Mouse (Mus musculus) embryonic facial prominence, embryonic 15.5 days (tissue): Measurements from ENCODE around the gene Mettl7b. TPM values are rescaled to one million over a fixed set of nuclear protein-coding genes. Genes with fewer than 3 reads are reported as not detected.
A peak's percentile ranks its signal among the peaks of the same experiment; 100 is the strongest.
"Not testable (repeated sequence)": the region's sequence is repeated elsewhere in the genome, so short reads cannot be mapped to it uniquely, and the experiment has no call there.

ENCODE experiments used
- ATAC-seq: fragments of 200-750 bp; cut with Nextera tagmentation; 2 replicates; pipeline ENCODE4 v1.8.0; 2017; ENCODE audit warnings: low read depth, moderate TSS enrichment; ENCODE audit not compliant: insufficient number of reproducible peaks, low FRiP score, low TSS enrichment
- H3K27ac ChIP-seq: fragments of 300-500 bp; sonication (generic); replicated peaks from 2 replicates; pipeline ENCODE4 v1.5.1; 2015; ENCODE audit warnings: mild to moderate bottlenecking, inconsistent platforms
- H3K27me3 ChIP-seq: fragments of 300-500 bp; sonication (generic); 2 replicates; pipeline ENCODE4 v1.6.1; 2015; ENCODE audit warnings: inconsistent platforms
- H3K36me3 ChIP-seq: fragments of 300-500 bp; sonication (generic); 2 replicates; pipeline ENCODE4 v1.6.1; 2015; ENCODE audit warnings: mild to moderate bottlenecking, inconsistent platforms
- H3K4me1 ChIP-seq: fragments of 300-500 bp; sonication (generic); 2 replicates; pipeline ENCODE4 v1.6.1; 2015; ENCODE audit warnings: inconsistent platforms
- H3K4me2 ChIP-seq: fragments of 300-500 bp; sonication (generic); replicated peaks from 2 replicates; pipeline ENCODE4 v1.6.1; 2015; ENCODE audit warnings: mild to moderate bottlenecking, inconsistent platforms
- H3K4me3 ChIP-seq: fragments of 300-500 bp; sonication (generic); replicated peaks from 2 replicates; pipeline ENCODE4 v1.5.1; 2015; ENCODE audit warnings: mild to moderate bottlenecking, inconsistent platforms
- H3K9ac ChIP-seq: fragments of 300-500 bp; sonication (generic); 2 replicates; pipeline ENCODE4 v1.6.1; 2015; ENCODE audit warnings: inconsistent platforms
- H3K9me3 ChIP-seq: fragments of 300-500 bp; sonication (generic); replicated peaks from 2 replicates; pipeline ENCODE4 v1.6.1; 2016; ENCODE audit warnings: inconsistent platforms
- WGBS: fragments of 180-500 bp; shearing (Covaris S2); methylation state at CpG from one replicate; pipeline ENCODE4 v1.1.7; 2015; 5-methylcytosine and 5-hydroxymethylcytosine counted together
- polyA plus RNA-seq: library from polyadenylated mRNA; unstranded; fragments of >200 nt; fragmentation: Nextera tagmentation; extraction: Ambion mirVana; gene quantifications from 2 replicates; pipeline ENCODE4 v1.2.1, GENCODE M21; 2015

Gene Mettl7b
- polyA plus RNA-seq: 0.26 and 0.31 TPM in 2 replicates

DNA sequence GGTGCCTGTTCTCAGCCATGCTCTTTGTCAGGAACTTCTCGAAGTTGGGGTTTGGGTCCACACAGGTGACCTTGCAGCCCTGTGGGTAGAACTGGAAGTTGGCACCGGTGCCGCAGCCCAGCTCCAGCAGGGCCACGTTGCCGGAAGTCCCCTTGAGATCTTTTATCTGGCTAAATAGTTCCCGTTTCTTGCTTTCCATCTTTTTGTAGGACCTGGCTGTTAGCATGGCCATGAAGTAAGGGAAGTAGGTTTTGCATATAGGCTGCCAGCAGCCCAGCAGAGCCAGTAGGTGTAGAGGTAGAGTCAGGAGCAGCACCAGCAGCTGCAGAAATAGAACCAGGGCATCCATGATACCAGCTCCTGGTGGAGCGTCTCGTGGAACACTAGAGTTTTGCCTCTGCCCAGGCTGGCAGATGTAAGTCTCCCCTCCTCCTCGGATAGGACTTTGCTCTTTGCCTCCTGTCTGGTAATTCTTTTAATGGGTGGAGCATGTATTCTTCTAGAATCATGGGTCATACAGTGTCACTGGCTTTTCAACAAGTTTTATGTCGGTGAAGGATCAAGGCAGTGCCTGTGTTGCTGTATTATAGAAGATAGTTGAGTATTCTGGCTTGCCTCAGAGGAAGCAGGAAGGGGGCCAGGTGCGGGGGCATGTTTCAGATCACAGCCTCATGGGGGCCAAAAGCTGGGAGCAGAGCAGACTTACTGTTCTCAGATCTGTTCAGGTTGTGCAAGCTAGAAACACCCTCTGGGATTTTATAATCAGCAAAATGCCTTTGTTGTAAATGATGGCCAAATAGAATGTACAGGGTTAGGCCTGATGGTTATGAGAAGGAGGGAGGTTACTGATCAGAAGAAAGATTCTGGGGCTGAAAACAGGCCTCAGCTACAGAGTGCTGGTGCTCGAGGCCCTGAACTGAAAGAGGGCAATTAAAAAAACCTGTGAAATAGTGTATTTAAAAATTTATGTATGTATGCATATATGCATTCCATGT is at the start of gene Mettl7b:
Mettl7b (minus strand) TSS at position 399 of the 995 bp plus-strand sequence.
- WGBS: 73% methylated on average over 12 of the region's 12 CpGs
- Histone ChIP-seq H3K9me3 (no peaks in the 10 kb centered on the region), H3K9ac (no peak within 1 kb of the TSS), H3K27me3 (no peaks in the 10 kb centered on the region), H3K4me1 (no peaks in the 10 kb centered on the region), H3K36me3 (no peaks in the 10 kb centered on the region), H3K27ac (no peak within 1 kb of the TSS), H3K4me2 (no peak within 1 kb of the TSS), H3K4me3 (no peak within 1 kb of the TSS)
- ATAC-seq: no peak

DNA sequence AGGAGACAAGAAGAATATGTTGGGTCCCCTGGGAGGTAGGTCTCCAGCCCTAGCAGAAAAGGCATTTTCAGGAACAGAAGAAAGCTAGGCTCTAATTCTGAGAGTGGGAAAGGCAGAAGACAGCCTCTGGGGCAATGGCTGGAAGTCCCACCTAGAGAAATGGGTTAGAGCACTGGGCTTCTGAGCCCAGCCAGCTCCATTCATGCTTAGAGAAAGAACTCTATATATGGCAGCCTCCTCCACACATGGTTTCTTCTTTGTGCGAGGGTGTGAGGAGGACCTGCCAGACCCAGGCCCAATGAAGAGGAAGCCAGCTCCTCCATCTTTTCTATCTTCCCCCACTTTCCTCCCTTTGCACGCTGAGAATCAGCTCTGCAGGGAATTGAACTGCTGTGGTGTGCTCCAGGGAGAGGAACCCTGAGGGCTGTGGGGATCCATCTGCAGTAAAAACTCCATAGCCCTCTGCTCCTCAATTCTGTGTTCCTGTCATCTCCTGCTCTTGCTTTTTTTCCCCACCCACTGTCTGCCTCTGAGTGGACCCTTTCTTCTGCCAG is 49.6 kb upstream of the Mettl7b start, which contains the start of gene Olfr763:
Olfr763 (plus strand) TSS at position 504 of the 554 bp plus-strand sequence.
- no peak within 1 kb of the TSS for H3K4me3 ChIP-seq
- H3K9me3 ChIP-seq: no peaks in the 10 kb centered on the region
- H3K4me1 ChIP-seq: no peaks in the 10 kb centered on the region
- 72% methylated on average over 2 of the region's 2 CpGs for WGBS
- H3K9ac ChIP-seq: no peak within 1 kb of the TSS
- no peak within 1 kb of the TSS for H3K27ac ChIP-seq
- no peaks in the 10 kb centered on the region for H3K36me3 ChIP-seq
- ATAC-seq: no peak
- H3K4me2 ChIP-seq: no peak within 1 kb of the TSS
- no peaks in the 10 kb centered on the region for H3K27me3 ChIP-seq

DNA sequence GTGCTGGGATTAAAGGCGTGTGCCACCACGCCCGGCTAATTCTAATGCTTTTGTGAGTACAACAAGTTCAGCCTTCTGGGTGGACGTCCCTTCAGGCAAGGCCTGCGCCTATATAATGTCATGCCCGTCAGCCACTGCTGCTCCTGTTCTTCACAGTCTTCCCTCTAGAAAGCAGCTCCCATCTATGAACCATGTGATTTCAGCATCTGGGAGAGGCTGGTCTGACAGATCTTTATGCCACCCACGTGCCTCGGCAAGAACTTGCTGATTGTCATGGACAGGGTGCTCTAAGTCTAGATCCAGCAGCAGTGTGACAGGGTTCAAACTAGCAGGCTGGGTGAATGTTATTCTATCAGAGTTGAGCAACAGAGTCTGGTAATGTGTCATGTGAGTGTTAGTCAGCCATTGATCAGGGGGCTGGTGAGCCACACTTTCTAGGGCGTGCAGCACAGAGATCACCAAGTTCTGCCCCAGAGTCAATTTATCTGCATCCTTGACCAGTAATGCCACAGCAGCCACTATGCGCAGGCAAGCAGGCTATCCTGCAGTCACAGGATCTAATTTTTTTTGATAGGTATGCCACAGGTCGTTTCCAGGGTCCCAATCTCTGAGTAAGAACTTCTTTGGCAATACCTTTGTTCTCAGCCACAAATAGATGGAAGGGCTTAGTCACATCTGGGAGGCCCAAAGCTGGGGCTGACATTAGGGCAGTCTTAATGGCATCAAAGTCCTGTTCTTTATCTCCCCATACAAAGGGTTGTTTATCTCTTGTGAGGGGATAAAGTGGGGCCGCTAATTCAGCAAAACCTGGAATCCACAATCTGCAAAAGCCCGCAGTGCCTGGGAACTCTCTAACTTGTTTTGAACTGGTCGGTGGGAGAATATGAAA is 43.5 kb upstream of the Mettl7b start:
- no peak for ATAC-seq
- Histone ChIP-seq H3K27me3 (no peaks in the 10 kb centered on the region), H3K27ac (no peak overlapping the region), H3K4me3 (no peak overlapping the region), H3K4me1 (no peaks in the 10 kb centered on the region), H3K9me3 (no peaks in the 10 kb centered on the region), H3K9ac (no peak overlapping the region), H3K36me3 (no peaks in the 10 kb centered on the region), H3K4me2 (no peak overlapping the region)
- 82% methylated on average over 14 of the region's 14 CpGs for WGBS

DNA sequence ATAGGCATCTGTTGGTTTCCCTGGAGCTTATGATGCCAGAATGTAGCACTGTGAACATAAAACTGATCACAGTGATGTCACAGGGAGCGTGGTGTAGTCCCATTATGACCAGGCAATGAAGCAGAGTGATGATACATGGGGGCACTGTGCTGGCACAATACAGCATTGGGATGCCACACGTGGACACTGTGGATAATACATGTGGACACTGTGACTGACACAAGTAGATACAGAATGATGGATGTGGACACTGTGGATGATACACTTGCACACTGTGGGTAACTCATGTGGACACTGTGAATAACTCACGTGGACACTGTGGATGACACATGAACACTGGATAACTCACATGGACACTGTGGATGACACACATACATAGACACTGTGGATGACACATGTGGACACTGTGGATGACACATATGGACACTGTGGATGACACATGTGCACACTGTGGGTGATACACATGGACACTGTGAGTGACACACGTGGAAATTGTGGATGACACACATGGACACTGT is 35.8 kb upstream of the Mettl7b start:
- Histone ChIP-seq H3K4me1 (no peaks in the 10 kb centered on the region), H3K9me3 (no peaks in the 10 kb centered on the region), H3K4me3 (no peak overlapping the region), H3K9ac (no peak overlapping the region), H3K27me3 (no peaks in the 10 kb centered on the region), H3K27ac (no peak overlapping the region), H3K4me2 (no peak overlapping the region), H3K36me3 (no peaks in the 10 kb centered on the region)
- WGBS: 66% methylated on average over 4 of the region's 4 CpGs
- ATAC-seq: no peak

DNA sequence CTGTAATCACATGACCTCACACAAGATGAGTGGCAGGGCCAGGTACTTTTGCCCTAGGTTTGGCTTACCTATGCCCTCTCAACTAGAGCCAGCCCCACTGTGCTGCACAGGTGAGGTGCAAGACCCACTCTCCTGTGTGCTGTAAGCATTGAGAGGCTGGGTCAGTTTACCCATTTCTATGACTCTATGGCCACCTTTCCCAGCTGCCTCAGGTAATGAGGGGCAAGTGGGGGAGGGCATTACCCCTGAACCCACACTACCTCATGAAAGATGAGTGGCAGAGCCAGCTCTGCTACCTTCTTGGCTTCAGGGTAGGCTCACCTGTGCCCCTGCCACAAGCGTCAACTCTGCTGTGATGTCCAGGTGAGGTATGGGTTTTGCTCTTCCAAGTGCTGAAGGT is 35.0 kb upstream of the Mettl7b start:
- Histone ChIP-seq H3K4me1 (no peaks in the 10 kb centered on the region), H3K27me3 (no peaks in the 10 kb centered on the region), H3K4me2 (no peak overlapping the region), H3K27ac (no peak overlapping the region), H3K9me3 (no peaks in the 10 kb centered on the region), H3K4me3 (no peak overlapping the region), H3K36me3 (no peaks in the 10 kb centered on the region), H3K9ac (no peak overlapping the region)
- no peak for ATAC-seq
- WGBS: 73% methylated on average over 1 of the region's 1 CpGs

DNA sequence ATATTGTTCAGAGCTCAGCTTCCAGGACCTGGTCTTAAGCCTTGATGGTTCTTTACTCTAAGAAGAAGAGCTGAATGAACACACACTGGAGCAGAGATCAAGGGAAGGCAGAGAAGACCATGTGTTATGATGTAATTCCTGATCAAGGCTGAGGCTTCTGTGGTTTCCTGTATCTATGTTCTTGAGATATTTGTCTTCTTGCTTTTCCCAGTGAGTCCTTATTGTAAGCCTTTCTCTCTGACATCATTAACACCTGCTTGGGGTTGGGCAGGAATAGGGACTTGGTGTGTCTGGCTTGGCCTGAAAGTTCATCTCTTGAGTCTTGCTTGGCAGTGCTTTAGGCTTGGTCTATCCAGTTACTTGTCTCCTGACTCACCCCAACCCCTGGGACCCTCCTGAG is 30.2 kb upstream of the Mettl7b start:
- Histone ChIP-seq H3K27ac (no peak overlapping the region), H3K4me3 (no peak overlapping the region), H3K36me3 (no peaks in the 10 kb centered on the region), H3K4me2 (no peak overlapping the region), H3K4me1 (no peaks in the 10 kb centered on the region), H3K9me3 (no peaks in the 10 kb centered on the region), H3K9ac (no peak overlapping the region), H3K27me3 (no peaks in the 10 kb centered on the region)
- ATAC-seq: no peak

DNA sequence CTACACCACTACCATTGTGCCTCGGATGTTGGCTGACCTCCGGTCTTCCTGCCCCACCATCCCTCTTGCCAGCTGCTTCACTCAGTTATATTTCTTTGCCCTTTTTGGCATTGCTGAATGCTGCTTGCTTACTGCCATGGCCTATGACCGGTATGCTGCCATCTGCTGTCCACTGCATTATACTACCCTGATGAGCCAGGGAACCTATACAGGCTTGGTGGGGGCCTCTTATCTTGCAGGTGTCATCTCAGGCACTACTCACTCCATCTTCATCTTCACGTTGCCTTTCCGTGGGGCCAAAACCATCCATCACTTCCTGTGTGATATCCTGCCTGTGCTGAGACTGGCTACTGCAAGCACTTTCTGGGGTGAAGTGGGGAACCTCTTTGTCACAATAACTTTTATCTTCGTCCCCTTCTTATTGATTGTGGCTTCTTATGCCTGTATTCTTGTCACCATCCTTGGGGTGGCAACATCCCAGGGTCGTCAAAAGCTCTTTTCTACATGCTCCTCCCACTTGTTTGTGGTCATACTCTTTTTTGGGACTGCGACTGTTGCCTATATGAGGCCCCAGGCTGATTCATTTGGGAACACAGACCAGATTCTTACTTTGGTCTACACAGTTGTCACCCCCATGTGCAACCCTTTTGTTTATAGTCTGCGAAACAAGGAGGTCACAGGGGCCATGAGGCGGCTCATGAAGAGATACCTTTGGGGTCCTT is 29.5 kb upstream of the Mettl7b start:
- 61% methylated on average over 7 of the region's 10 CpGs for WGBS
- H3K27me3 ChIP-seq, H3K36me3 ChIP-seq, H3K9me3 ChIP-seq, H3K4me3 ChIP-seq, H3K9ac ChIP-seq, H3K4me2 ChIP-seq, H3K27ac ChIP-seq, H3K4me1 ChIP-seq: not testable (repeated sequence)
- 0 out of 2 replicates have a peak, but pooled peaks have one; percentile 19 for ATAC-seq

DNA sequence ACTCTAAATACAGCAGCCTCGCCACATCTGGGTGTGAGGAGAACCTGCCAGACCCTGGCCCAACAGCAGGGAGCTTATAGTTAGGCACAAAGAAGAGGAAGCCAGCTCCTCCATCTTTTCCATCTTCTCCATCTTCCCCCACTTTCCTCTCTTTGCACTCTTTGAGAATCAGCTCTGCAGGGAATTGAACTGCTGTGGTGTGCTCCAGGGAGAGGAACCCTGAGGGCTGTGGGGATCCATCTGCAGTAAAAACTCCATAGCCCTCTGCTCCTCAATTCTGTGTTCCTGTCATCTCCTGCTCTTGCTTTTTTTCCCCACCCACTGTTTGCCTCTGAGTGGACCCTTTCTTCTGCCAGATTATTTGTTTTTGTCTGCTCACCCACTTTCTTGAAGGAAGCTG is 28.3 kb upstream of the Mettl7b start, which contains the start of gene Olfr9:
Olfr9 (plus strand) TSS at position 301 of the 400 bp plus-strand sequence.
- not testable (repeated sequence) for ATAC-seq, H3K4me2 ChIP-seq, H3K27ac ChIP-seq

DNA sequence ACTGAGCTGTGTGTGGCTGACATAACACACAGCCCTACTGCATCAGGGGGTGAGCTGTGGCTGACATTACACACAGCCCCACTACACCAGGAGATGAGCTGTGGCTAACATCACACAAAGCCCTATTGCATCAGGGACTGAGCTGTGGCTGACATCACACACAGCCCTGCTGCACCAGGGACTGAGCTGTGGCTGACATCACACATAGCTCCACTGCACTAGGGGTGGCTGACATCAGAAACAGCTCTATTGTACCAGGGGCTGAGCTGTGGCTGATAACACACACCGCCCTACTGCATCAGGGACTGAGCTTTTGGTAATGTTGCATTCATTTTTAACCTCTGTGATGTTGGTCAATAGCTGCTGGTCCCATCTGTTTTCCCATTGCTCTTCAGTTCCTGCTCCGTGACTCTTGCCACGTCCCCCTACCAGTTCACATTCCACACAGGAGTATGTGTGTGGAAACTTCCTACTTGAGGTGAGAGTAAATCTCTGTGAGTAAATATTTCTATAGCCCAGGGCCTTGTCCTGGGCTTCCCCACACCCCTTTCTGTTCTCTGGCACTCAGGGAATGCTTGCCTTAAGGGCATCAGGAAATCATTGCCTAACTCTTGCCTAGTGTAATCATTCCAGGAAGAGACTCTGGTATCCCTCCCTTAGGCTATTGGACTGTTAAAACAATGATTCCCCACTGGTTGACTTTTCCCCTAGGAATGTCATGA is 20.0 kb upstream of the Mettl7b start:
- H3K4me2 ChIP-seq: no peak overlapping the region
- H3K4me1 ChIP-seq: no peaks in the 10 kb centered on the region
- H3K4me3 ChIP-seq: no peak overlapping the region
- no peaks in the 10 kb centered on the region for H3K27me3 ChIP-seq
- WGBS: 55% methylated on average over 3 of the region's 3 CpGs
- no peaks in the 10 kb centered on the region for H3K36me3 ChIP-seq
- H3K27ac ChIP-seq: no peak overlapping the region
- ATAC-seq: no peak
- H3K9ac ChIP-seq: no peak overlapping the region
- no peaks in the 10 kb centered on the region for H3K9me3 ChIP-seq

More for the DNA sequence above, 28.3 kb upstream of the Mettl7b start, which contains the start of gene Olfr9:
- H3K9ac ChIP-seq, H3K4me1 ChIP-seq, H3K27me3 ChIP-seq, H3K36me3 ChIP-seq, H3K9me3 ChIP-seq, H3K4me3 ChIP-seq: not testable (repeated sequence)
- 62% methylated on average over 1 of the region's 1 CpGs for WGBS
